Mouse (Mus musculus): ENCODE measurements around the gene Suds3.

DNA sequence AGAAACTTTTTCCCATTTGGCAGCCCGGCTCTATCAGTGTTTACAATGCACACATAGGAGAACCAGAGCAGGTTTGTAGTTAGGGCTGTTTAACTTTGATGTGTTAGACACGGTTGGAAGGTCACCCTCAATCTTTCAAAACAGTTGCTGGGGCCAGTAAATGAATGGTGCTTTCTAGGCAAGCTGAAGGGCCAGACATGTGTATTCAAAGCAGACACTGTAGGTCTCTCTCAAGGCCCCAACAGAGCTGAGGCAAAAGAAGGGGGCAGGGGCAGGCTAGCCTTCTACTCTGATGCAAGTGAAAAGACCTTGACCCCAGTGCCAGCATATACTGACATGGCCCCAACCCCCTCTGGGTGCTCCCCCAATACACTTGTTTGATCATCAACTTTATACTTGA is 5.7 kb upstream of the Suds3 start:
- TF ChIP-seq CTCF (IDR thresholded peaks at IDR 0.05; ENCODE audit: low read depth) (no peak), EP300 (optimal IDR thresholded peaks at IDR 0.05) (no peak)

Measured in stomach, postnatal 0 days (tissue).